Mouse (Mus musculus) kidney, adult 8-10 months (tissue): ENCODE results near the gene Lrrc49.
A peak's percentile ranks its signal among the peaks of the same experiment; 100 is the strongest.

Experiments
- DNase-seq, 2 experiments: peaks; one replicate each; pipeline ENCODE4 v3.0.0; 2022

The Lrrc49 gene

DNA sequence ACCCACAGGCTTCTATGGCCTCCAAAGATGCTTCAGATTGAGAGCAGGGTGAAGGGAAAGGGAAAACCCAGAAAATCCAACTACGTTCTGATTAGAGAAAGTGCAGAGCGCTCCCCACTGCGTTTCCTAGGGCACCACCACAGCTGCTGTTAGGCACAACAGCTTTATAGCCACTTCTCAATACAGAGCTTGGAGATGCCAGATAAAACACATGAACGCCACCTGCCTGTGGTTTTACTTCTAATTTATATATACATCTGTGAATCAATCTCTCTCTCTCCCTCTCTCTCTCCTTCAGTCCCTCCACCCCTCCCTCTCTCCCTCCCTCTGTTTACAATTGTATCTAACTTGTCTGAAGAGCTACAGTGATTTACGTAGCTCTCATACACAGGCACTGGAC, 95.6 kb downstream of the Lrrc49 start:
- DNase-seq, result no peak

DNA sequence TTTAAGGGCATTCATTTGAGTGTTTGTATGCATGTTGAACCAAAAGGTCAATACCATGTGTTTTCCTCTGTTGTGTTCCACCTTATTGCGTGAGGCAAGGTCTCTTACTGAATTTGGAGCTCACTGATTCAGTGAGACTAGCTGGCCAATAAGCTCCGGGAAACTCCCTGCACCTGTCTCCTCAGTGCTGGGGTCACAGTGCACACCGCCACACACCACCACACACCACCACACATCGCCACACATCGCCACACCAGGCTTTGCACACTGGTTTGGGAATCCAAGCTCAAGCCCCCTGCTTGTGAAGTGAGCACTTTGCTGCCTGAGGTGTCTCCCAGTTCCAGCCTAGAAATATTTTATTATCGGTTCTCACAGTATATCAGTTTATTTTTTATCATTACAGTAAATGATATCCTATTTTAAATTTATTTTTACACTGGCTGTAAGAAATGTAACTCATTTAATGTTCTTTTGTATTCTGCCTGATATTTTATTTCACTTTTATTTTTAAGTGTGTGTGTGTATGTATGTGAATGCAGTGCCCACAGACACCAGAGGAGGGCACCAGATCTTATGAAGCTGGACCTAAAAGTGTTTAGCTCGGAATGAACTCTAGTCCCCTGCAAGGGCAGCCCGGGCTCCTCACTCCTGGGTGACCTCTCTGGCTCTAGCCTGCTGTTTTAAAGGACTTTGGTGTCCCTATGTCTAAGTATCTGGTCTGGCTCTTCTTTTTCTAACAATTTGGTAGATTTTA, 96.9 kb downstream of the Lrrc49 start:
- DNase-seq, result no peak

DNA sequence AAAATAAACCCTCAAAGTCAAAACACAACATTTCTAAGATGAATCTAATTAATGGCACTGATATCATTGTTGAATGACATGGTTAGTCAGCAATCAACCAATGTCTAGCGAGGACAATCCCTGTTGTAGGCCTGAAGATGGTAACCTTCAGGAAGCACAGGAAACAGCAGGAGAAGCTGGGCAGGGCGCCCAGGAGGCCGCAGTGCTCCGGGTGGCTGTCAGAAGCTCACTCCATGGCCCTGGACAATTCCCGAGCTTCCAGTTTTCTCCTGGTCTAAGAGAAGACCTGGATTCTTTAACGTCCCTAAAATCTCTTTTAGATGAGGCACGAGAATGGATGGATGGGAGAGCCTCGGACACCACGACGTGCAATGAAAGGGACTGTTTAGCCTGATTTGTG, 99.0 kb downstream of the Lrrc49 start:
- DNase-seq, result no peak

DNA sequence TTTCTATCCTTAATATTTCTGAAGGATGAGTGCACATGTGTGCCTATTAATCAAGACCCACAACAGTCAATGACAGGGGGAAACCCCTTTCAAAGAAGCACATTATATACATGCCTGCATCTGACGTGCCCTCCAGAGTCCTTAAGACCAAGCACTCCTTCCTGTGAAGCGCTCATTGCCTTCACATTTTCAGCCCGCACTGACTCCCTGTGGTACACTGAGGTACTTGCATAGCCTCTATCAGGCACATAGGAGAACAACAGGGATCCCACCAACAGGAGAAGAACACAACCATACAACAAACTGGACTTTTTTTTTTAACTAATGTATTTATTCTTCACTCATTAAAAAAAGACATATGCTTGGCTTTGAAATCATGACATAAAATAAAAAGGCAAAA, 101.0 kb downstream of the Lrrc49 start:
- no peak for DNase-seq

DNA sequence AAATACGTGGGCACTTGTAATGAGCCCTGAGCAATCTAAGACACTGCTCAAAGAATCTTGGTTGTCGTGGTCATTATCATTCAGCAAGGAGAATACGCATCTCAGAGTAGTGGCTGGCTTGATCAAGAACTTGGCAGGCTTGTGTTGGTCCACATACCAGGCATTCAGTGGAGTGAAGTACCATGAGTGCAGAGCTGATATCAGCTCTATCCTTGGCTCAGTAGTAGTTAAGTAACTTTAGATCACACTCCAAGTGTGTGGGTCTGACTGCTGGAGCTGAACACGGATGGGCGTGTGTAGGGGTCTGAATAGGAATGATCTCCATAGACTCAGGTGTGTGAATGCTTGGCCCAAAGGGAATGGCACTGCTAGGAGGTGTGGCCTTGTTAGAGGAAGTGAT, 102.8 kb downstream of the Lrrc49 start:
- DNase-seq, result no peak

DNA sequence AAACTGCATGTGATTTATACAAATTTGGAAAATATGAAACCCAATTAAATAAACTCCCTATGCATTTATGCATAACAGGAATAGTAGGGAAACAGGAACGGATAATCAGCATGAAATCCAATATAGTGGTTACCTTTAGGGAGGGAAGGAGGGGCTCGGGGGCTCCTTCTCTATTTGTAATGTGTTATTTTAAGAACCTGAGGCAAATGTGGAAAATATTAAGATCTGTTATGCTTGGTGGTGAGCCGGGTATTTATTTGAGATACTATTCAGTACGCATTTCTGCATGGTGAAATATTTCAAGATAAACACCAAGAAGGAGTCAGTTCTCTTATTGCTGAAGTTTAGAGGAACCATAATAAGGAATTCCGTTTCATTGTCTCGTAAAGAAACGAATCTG, 105.4 kb downstream of the Lrrc49 start:
- no peak for DNase-seq

DNA sequence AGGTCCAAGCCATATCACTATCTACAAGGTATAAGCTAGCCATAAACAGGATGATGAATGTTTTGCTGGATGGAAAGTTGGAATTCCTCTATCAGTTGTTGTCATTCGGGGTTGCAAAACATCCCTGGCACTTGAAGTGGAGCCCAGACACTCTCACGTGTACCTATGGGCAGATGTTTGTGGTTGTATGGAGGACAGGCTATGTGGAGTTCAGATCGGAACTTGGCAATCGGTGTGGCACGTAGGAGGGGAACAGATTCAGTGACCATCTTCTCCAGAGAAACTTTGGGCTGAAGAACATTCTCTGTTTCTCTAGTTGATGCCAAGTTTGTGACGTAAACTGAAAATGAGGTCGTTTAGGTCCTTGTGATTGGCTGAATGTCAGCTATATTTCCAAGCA, 114.9 kb downstream of the Lrrc49 start:
- no peak for DNase-seq

DNA sequence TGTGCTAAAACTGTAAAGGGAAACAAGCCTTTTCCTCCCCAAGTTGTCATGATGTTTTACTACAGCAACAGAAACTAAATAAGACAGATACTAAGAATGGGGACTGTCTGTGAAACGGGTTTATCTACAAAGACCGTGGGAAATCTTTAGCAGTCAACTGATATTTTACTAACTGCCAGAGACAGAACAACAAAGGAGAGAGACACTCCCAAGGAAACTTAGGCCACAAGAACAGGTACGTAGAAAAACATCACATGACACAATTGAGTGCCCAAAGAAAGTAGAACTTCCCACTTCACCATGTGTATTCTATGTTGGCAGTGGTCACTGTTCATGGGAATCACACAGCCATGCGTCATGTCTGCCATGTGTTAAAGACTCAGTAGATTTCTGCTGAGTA, 116.2 kb downstream of the Lrrc49 start:
- DNase-seq, result no peak

DNA sequence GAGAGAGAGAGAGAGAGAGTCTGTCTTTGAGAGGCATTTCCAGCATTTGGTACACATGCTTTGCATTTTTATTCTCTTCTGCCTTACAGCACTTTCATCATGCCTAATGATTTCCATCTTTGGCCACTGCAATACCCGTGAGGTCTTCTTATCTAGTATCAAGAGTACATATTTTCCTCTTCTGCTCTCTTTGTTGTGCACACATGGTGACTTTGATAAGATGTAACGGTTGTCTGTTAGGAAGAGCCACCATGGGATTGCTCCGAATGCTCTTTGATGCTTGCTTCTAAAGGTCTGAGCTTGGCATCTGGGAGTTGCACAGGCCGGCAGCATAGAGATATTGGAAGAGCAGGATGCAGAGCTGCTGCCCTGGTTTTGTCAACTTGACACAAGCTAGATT, 116.9 kb downstream of the Lrrc49 start:
- DNase-seq, result no peak

DNA sequence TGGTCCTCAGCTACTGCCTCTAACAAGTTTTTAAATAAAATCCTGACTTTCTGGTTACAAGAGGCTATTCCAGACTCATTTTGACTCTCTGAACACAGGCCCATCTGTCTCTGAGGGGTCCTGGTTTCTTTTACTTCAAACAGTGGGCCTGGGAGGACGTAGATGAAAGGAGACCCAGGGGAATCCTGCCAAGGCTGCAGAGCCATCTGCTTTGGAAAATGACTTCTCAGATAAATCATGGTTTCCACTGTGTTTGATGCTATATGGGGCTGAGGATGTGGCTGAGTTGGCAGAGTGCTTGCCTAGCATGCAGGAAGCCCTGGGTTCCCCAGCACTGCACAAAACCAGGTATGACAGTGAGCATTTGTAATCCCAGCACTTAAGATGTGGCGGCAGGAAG, 118.6 kb downstream of the Lrrc49 start:
- no peak for DNase-seq

DNA sequence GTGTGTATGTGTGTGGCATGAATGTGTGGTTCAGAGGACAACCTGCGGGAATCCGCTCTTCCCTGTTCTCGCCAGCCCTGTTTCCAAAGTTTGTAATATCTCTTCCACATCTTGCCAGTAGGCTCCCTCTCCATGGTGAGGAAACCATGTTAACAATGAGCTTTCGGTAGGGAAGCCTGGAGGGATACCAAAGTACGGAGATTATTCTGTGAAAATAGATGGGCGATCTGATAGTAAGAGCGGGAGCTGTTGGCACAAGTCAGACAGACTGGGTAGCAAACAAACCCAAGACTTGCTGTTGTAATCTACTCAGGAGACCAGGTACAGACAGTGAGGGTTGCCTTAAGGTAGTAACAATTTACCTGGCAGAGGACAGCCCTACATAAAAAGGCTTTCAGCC, 124.1 kb downstream of the Lrrc49 start:
- DNase-seq, result no peak

DNA sequence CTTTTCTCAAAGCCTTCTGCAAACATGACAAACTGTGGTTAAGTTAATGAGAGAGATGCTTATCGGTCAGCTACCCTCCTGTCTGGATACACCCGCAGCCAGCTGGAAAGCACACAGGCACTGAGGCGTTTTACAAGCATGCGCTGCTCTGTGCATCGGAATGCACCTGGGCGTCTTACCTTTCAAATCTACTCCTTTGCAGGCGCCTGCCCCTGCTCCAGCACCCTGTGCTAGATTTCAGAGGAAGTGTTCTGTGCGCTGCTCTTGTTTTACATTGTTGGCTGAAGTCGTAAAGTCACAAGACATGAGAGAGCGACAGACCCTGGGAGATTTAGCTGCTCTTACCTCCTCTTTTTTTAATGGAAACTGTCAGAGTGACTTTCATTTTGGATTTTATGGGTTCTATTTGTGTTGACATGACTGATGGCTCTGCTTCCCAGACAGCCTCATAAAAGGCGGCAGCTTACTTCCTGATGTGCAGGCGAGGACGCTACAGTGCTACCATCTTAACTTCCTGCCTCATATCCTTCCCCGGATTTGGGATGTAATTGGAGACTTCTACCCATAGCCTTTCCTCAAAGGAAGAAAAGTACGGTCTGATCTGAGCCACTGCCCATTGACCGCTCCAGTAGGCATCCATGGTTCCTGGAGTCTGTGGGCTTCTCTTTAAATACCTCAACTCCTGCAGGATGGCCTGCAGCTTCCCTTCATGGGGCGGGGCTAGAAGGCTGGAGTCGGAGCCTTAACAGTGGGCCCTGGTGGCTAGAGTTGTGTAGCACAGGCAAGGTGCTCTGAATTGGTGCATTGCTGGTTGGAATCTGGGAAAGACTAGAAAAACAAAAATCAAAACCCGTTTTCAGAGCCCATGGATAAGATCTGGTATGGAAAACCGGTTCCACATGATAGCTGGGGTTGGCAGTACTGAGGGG, 125.3 kb downstream of the Lrrc49 start:
- peak; percentile 19 to 28 for DNase-seq

DNA sequence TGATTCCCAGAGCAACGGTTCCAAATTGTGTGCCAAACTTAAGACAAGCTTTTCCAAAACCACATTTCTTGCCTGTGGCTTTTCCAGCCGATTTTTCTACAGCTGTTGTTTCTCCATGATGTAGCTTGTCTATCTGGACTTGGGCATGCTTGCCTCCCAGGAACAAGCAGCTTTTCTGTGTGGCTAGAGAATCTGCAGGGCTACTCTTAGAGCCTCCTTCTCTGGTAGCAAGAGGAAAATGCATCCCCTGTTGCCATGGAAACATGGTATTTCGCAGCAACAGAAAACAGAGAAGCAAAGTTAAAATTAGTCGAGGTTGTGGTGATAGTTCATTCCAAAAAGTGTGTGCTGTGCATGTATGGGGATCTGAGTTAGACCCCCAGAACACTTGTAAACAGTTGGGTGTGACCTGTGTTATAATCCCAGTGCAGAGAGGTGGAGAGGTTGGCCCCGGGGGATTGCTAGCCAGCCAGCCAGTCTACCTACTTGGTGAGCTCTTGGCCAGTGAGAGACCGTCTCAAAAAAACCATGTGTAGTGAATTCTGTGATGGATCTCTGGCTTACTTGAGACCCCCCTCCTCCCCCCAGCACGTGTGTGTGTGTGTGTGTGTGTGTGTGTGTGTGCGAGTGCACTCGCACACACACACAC, 126.2 kb downstream of the Lrrc49 start:
- no peak for DNase-seq

DNA sequence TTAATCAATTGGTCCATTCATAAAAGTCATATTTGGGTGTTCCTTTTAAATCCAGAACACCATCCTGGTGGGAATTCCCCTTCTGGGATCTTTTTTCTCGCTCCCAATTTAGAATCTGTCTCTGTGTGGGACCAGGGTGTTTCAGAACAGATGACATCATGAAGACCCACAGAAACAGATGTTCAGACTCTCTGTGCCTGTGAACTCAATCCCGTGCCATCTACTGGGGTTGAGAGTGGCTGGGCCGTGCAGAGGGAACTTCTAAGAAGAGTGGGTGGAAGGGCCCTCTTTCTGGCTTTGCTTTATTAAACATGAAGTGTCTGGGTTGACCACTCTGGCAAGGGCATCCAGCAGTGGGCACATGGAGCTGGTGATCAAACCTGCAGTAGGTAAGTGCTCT, 129.5 kb downstream of the Lrrc49 start:
- DNase-seq, result no peak

DNA sequence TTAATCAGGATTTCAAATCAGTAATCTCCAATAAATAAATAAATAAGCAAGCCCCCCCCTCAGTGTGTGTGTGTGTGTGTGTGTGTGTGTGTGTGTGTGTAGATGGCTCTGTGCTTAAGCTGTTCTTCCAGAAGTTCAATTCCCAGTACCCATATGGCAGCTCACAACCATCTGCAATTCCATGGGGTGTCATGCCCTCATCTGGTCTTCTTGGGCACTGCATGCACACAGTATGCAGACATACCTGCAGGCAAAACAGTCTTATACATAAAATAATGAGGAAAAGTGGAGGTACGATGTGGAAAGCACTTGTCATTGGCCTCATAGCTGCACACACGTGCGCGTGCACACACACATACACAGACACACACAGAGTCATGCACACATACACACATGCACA, 136.7 kb downstream of the Lrrc49 start:
- DNase-seq, result no peak

DNA sequence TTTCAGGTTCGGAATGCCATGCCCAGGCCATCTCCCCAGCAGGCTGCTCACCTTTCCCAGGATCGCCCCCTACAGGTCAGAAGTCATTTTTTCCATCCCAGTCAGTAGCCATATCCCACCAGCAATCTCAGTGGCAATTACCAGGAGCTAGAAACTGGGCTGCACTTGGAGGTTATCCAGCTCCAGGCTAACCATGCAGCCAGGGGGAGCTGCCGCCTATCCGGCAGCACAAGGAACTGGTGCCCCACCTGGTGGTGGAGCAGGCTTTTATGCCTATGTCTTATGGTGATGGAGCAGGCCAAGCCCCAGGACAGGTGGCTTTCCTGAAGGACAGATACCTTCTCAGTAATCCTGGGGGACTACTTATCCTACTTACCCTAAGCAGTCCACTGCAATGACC, 139.8 kb downstream of the Lrrc49 start:
- DNase-seq, result peak; percentile 45 to 54

DNA sequence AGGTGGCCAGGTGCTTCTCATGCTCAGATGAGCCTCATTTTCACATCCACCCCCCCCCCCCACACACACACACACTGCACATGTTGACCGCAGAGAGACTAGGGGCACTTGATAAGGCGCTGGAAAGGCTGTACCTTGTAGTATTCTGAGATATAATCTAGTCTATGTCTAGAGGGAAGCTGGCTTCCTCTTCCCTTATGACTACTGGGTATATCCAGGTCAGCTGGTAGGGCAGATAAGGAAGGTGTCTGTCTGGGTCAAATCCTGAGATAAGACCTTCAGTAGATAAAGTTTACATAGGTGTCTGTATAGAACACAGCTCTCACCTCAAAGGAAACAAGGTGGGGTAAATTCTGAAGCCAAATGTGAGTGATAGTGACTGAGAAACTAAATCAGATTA, 141.8 kb downstream of the Lrrc49 start:
- no peak for DNase-seq

DNA sequence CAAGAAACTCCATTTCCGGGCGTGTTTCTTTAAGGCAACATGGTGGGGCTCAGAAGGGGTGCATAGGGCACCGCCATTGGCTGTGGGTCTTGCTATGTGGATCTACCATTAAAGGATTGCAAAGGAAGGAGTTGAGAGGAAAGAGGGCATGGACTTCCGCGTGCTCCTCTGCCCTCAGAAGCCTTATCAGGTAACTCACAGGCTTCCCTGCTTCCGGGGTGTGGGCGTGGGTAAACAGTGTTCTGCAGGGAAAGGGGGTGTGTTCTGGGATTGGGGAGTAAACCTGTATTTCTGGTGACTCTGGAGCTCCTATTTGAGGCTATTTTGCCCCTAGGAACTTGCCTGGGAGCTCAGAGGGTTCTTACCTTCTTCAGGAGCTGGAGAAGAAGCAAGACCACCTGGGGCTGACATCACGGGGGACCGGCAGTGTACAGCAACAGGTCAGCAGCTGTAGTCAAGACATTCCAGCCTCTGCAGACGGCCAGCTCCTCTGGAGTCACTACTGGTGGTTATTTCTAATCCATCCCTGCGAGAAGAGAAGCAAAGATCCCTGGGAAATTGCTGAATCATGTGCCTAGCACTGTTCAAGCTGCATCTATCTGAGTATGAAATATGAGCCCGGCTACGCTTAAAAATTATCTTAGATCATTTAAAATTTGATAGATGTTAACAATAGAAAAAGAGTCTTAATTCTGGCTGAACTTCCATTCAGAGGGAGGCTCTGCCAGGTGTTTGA, 142.4 kb downstream of the Lrrc49 start:
- no peak for DNase-seq

DNA sequence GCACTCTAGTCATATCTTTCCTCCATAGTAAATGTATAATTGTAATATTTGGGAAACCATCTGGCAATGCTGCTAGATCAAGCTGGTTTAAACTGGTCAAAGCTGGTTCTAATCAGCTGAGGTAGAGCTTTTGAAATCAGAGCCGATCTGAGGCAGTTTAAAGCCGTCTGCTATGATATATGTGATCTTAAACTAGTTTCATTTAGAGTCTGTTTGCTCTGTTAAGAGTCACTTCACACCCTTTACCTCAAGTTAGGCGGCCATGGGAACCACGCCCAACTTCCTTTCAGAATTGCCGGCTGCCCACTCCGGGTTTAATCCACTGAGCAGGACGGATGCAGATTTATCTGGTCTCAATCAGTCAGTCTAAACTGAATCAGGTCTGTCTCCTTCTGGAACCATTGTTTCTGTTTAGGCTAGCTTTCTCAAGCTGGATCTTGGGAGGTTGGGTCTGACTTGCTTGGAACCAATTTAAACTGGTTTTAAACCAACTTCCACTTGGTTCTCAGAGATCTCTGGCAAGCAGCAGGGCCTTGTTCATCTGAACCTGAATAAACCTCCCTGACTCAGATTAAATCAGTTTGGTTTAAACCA, 144.4 kb downstream of the Lrrc49 start:
- no peak for DNase-seq

DNA sequence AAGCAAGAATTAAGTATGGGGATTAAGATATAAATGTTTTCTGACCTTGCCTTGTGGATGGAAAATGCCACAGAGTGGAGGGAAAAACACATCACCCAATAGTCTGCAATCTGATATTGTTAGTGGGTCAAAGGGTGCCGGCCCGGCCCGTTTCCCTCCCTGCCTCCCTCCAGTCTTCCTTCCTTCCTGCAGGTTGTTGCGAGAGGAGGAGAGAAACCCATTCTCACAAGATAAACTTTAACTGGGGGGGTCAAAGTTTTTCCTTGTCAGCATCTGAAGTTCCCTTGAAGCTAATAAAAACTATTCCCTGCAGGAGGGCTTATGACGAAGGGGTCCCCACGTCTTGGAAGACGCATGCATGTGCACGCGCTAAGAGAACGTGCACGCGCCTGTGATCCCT, 157.6 kb downstream of the Lrrc49 start:
- DNase-seq, result peak in 1 of 2 experiments; percentile 52

DNA sequence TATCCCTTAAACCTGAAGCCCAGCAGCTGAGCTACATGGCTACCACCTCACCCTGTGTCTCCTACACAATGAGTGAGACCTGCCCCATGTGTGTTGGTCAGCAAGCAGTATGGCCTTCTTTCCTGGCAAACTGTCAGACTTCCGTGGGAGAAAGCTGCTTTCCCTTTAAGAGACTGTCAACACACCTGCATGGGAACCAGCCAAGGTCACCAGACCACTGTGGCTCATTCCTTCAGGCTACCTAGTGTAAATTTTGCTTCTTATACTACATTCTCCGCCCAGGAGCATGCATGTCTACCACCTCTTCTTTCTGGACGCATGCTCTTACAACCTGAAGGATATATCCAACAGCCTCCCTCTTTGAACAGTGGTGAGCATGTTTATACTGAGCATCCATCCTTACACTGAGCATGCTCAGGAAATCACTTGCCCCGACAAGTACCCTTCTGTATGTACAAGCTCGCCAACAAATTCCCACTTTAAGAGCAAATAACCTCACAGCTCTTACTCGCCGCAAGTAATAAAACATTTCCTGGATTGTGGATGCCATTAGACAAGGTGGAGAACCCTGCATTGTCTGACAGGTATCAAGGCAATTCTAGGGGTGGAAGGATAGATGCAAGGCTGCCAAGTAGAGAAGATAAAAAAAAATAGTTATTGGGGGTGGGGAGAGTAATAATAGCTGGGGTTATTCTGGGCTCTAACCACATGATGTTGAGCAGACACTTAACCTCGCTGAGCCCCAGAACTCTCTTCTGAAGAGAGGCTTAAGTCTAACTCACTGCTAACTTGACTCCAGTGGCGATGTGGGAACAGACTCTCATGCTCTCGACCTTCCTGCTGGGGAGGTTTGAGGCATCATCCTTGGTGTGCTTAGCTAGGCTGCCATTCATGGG, 158.4 kb downstream of the Lrrc49 start:
- DNase-seq, result no peak

DNA sequence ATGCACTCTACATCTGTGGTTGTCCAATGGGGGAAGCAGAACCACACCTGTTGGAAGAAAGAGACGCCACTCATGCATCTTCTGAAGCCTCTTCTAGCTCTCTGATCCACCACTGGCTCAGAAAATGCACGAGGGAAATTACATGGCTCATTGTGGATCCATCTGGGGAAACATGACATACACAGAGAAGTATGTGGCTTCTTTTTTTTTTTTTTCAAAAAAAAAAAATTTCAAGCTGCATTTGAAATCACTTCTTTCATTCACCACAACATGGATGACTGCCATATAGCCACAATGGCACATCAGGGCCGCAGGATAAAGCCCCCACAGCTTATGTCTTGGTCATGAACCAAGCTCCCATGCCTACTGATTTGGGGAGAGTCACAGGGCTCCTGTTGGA, 159.7 kb downstream of the Lrrc49 start:
- DNase-seq, result no peak
